Mouse (Mus musculus) kidney, adult 2 months (tissue): ENCODE measurements around the gene Frmd4b.

Source experiments
- CTCF ChIP-seq: fragments of 200-500 bp; conservative IDR thresholded peaks from 2 replicates; pipeline ENCODE4 v1.5.1; 2011; ENCODE audit warnings: low read depth, mild to moderate bottlenecking, control low read depth, low read length, moderate library complexity, mixed read lengths; ENCODE audit not compliant: insufficient read depth, insufficient read length
- POLR2A ChIP-seq: fragments of 200-500 bp; IDR thresholded peaks from one replicate; pipeline ENCODE4 v1.6.1; 2011; ENCODE audit warnings: low read depth, low read length, control low read depth

- TF ChIP-seq CTCF (no peak), POLR2A (no peak)
These were observed 45.1 kb downstream of the Frmd4b start for GRCm38 (mm10) chr6:97572226-97572625.
